Mouse (Mus musculus) thymus, adult 2 months (tissue): ENCODE measurements around the gene Gm49486. TPM values are rescaled to one million over a fixed set of nuclear protein-coding genes. Genes with fewer than 3 reads are reported as not detected.

Experiments used
- DNase-seq: peaks from one replicate; pipeline ENCODE4 v3.0.0; 2021
- H3K27ac ChIP-seq: fragments of 200-500 bp; 2 replicates; pipeline ENCODE4 v1.5.1; 2012; ENCODE audit warnings: low read length, control low read depth; ENCODE audit not compliant: control insufficient read depth, insufficient read depth
- H3K27me3 ChIP-seq: fragments of 200-500 bp; 2 replicates; pipeline ENCODE4 v1.6.1; 2012; ENCODE audit warnings: mild to moderate bottlenecking, low read length, moderate library complexity, mixed read lengths; ENCODE audit not compliant: control insufficient read depth, insufficient read depth
- H3K36me3 ChIP-seq: fragments of 200-500 bp; 2 replicates; pipeline ENCODE4 v1.6.1; 2012; ENCODE audit warnings: mild to moderate bottlenecking, low read length, moderate library complexity; ENCODE audit not compliant: control insufficient read depth, insufficient read depth
- H3K4me1 ChIP-seq: fragments of 200-500 bp; replicated peaks from 2 replicates; pipeline ENCODE4 v1.6.1; 2012; ENCODE audit warnings: low read length; ENCODE audit not compliant: control insufficient read depth, insufficient read depth
- H3K4me3 ChIP-seq: fragments of 200-500 bp; 2 replicates; pipeline ENCODE4 v1.5.1; 2012; ENCODE audit warnings: mild to moderate bottlenecking, low read length, control low read depth, moderate library complexity; ENCODE audit not compliant: control insufficient read depth, insufficient read depth
- CTCF ChIP-seq: fragments of 200-500 bp; IDR thresholded peaks from 2 replicates; pipeline ENCODE4 v1.5.1; 2012; ENCODE audit warnings: mild to moderate bottlenecking, control low read depth, low read length, moderate library complexity, borderline replicate concordance; ENCODE audit not compliant: control insufficient read depth, poor library complexity, insufficient read depth; ENCODE audit errors: extremely low read depth
- POLR2A ChIP-seq: fragments of 200-500 bp; IDR thresholded peaks from 2 replicates; pipeline ENCODE4 v1.6.1; 2012; ENCODE audit warnings: mild to moderate bottlenecking, low read length, control low read depth, moderate library complexity; ENCODE audit not compliant: control insufficient read depth, poor library complexity, insufficient read depth; ENCODE audit errors: extremely low read depth
- WGBS: fragments of 180-500 bp; shearing (Covaris S2); methylation state at CpG from one replicate; pipeline ENCODE4 v1.1.7; 2018; 5-methylcytosine and 5-hydroxymethylcytosine counted together
- polyA plus RNA-seq: library from polyadenylated mRNA; depleted of rRNA; stranded (reverse); fragments of >200 nt; gene quantifications from 2 replicates; pipeline ENCODE4 v1.2.3, GENCODE M21; 2012

Gm49486 gene
- polyA plus RNA-seq, 1 experiment: 0.24 TPM

GRCm38 (mm10) chr15:79194048-79194447, 35.1 kb upstream of the Gm49486 start:
- no peak for DNase-seq
- 26% methylated on average over 9 of the region's 9 CpGs for WGBS

GRCm38 (mm10) chr15:79194946-79195345, 34.2 kb upstream of the Gm49486 start:
- WGBS: 98% methylated on average over 2 of the region's 2 CpGs
- H3K4me1 ChIP-seq: no peaks in the 10 kb centered on the region
- no peak for DNase-seq
- H3K27ac ChIP-seq: no peak overlapping the region
- no peaks in the 10 kb centered on the region for H3K36me3 ChIP-seq
- no peaks in the 10 kb centered on the region for H3K27me3 ChIP-seq
- H3K4me3 ChIP-seq: no peak overlapping the region
- no peak for TF ChIP-seq POLR2A
- TF ChIP-seq CTCF: no peak

More at GRCm38 (mm10) chr15:79194048-79194447, 35.1 kb upstream of the Gm49486 start:
- Histone ChIP-seq H3K4me1 (no peaks in the 10 kb centered on the region), H3K27me3 (no peaks in the 10 kb centered on the region), H3K27ac (no peak overlapping the region), H3K36me3 (no peaks in the 10 kb centered on the region), H3K4me3 (no peak overlapping the region)
- TF ChIP-seq POLR2A (no peak), CTCF (no peak)

GRCm38 (mm10) chr15:79195492-79195891, 33.7 kb upstream of the Gm49486 start:
- DNase-seq: no peak
- no peak for TF ChIP-seq POLR2A
- no peak for TF ChIP-seq CTCF
- WGBS: 92% methylated on average over 8 of the region's 8 CpGs
- Histone ChIP-seq H3K4me3 (no peak overlapping the region), H3K36me3 (no peaks in the 10 kb centered on the region), H3K4me1 (no peaks in the 10 kb centered on the region), H3K27me3 (no peaks in the 10 kb centered on the region), H3K27ac (no peak overlapping the region)

- no peak overlapping the region for H3K27ac ChIP-seq
- no peaks in the 10 kb centered on the region for H3K4me1 ChIP-seq
- DNase-seq: no peak
- no peaks in the 10 kb centered on the region for H3K27me3 ChIP-seq
- WGBS: 93% methylated on average over 12 of the region's 12 CpGs
- no peak overlapping the region for H3K4me3 ChIP-seq
- no peaks in the 10 kb centered on the region for H3K36me3 ChIP-seq
- TF ChIP-seq POLR2A: no peak
- TF ChIP-seq CTCF: no peak
Measured at GRCm38 (mm10) chr15:79199390-79199976, 29.7 kb upstream of the Gm49486 start.

- H3K36me3 ChIP-seq: no peaks in the 10 kb centered on the region
- no peak for TF ChIP-seq CTCF
- no peak for TF ChIP-seq POLR2A
- DNase-seq: no peak
- no peak overlapping the region for H3K4me3 ChIP-seq
- H3K27ac ChIP-seq: no peak overlapping the region
- no peaks in the 10 kb centered on the region for H3K27me3 ChIP-seq
- no peaks in the 10 kb centered on the region for H3K4me1 ChIP-seq
- 36% methylated on average over 13 of the region's 13 CpGs for WGBS
Measured at GRCm38 (mm10) chr15:79201491-79202150, 27.6 kb upstream of the Gm49486 start.

GRCm38 (mm10) chr15:79202575-79202974, 26.6 kb upstream of the Gm49486 start:
- 73% methylated on average over 10 of the region's 10 CpGs for WGBS
- no peaks in the 10 kb centered on the region for H3K27me3 ChIP-seq

GRCm38 (mm10) chr15:79208211-79208610, 21.0 kb upstream of the Gm49486 start:
- 84% methylated on average over 6 of the region's 6 CpGs for WGBS
- no peak for DNase-seq
- TF ChIP-seq CTCF: no peak
- TF ChIP-seq POLR2A: no peak
- H3K27me3 ChIP-seq: no peaks in the 10 kb centered on the region
- H3K4me1 ChIP-seq: peaks cover 13% of the 10 kb centered on the region
- H3K36me3 ChIP-seq: no peaks in the 10 kb centered on the region
- H3K4me3 ChIP-seq: no peak overlapping the region
- H3K27ac ChIP-seq: peak overlapping the region; percentile 16; the same call in 1 of the 2 replicates

More at GRCm38 (mm10) chr15:79202575-79202974, 26.6 kb upstream of the Gm49486 start:
- no peak for DNase-seq
- no peaks in the 10 kb centered on the region for H3K4me1 ChIP-seq
- H3K27ac ChIP-seq: no peak overlapping the region
- H3K4me3 ChIP-seq: no peak overlapping the region
- TF ChIP-seq CTCF: no peak
- no peak for TF ChIP-seq POLR2A
- H3K36me3 ChIP-seq: no peaks in the 10 kb centered on the region
